Mouse (Mus musculus): ENCODE measurements around the gene Colq. TPM values are rescaled to one million over a fixed set of nuclear protein-coding genes. Genes with fewer than 3 reads are reported as not detected.

Gene Colq
- polyA plus RNA-seq (2014; fragmentation: Nextera tagmentation; extraction: Ambion mirVana), result 0.08 TPM in 1 of 2 replicates, not detected in the other

GRCm38 (mm10) chr14:31591243-31591642 is at the start of gene Colq:
Gene Colq, minus strand, starts transcription at chr14:31591343.
- WGBS, result 90% methylated on average over 3 of the region's 3 CpGs
- no peak within 1 kb of the TSS for H3K4me3 ChIP-seq (ENCODE audit: low read depth, low read length)
- H3K9me3 ChIP-seq (replicated peaks; ENCODE audit: control insufficient read depth, low read length), result no peaks in the 10 kb centered on the region
- H3K27ac ChIP-seq (ENCODE audit: low read depth, low read length), result no peak within 1 kb of the TSS
- H3K36me3 ChIP-seq (ENCODE audit: control insufficient read depth, insufficient read depth, low read length), result no peaks in the 10 kb centered on the region
- no peaks in the 10 kb centered on the region for H3K27me3 ChIP-seq (replicated peaks; ENCODE audit: control insufficient read depth, insufficient read depth, low read length)
- ATAC-seq (no peak), DNase-seq (ENCODE audit: low spot score) (no peak)
- H3K9ac ChIP-seq (ENCODE audit: low read length), result no peak within 1 kb of the TSS
- H3K4me1 ChIP-seq (ENCODE audit: control insufficient read depth, insufficient read depth, low read length), result no peaks in the 10 kb centered on the region
- H3K4me2 ChIP-seq (ENCODE audit: low read length), result no peak within 1 kb of the TSS

DNA sequence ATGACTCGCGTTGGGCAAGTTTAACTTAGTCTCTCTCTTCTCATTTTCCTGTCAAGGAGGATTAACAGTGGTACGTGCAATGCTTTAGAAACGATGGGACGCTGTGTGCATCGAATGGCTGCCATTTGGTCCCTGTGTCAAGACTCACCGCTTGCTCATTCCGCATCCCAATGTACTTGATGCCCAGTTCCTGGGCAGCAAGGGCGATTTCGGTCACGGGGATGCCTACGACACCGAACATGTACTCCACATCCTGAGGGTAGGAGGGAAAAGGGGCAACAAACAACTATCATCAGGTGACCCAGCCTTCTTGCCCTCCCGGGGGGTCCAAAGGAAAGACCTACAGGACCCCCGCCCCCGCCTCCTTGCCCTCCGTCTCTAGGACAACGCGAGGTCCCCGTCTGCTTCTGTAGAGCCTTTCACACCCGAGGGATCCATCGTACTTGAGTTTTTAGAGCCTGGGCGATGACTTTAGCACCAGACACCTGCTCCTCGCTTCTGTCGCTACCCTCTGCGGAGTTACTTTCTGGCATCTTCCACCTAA is 49.3 kb upstream of the Colq start, which contains the start of gene Gm49387:
Gm49387 (minus strand) TSS at position 533 of the 544 bp plus-strand sequence.
- no peaks in the 10 kb centered on the region for H3K27me3 ChIP-seq (replicated peaks; ENCODE audit: control insufficient read depth, insufficient read depth, low read length)
- H3K4me2 ChIP-seq (ENCODE audit: low read length), result peak within 1 kb of the TSS; percentile 90
- H3K27ac ChIP-seq (ENCODE audit: low read depth, low read length), result peak within 1 kb of the TSS; percentile 77
- H3K36me3 ChIP-seq (ENCODE audit: control insufficient read depth, insufficient read depth, low read length), result no peaks in the 10 kb centered on the region
- WGBS, result 3% methylated on average over 26 of the region's 26 CpGs
- H3K9me3 ChIP-seq (replicated peaks; ENCODE audit: control insufficient read depth, low read length), result no peaks in the 10 kb centered on the region
- H3K4me1 ChIP-seq (ENCODE audit: control insufficient read depth, insufficient read depth, low read length), result peaks cover 11% of the 10 kb centered on the region
- H3K9ac ChIP-seq (ENCODE audit: low read length), result peak within 1 kb of the TSS; percentile 66
- peak; percentile 49 for ATAC-seq
- H3K4me3 ChIP-seq (ENCODE audit: low read depth, low read length), result peak within 1 kb of the TSS; percentile 65
- DNase-seq (ENCODE audit: low spot score), result peak; percentile 17

- Histone ChIP-seq H3K36me3 (ENCODE audit: control insufficient read depth, insufficient read depth, low read length) (no peaks in the 10 kb centered on the region), H3K9ac (ENCODE audit: low read length) (no peak overlapping the region), H3K4me2 (ENCODE audit: low read length) (no peak overlapping the region), H3K4me1 (ENCODE audit: control insufficient read depth, insufficient read depth, low read length) (no peaks in the 10 kb centered on the region), H3K4me3 (ENCODE audit: low read depth, low read length) (no peak overlapping the region), H3K9me3 (replicated peaks; ENCODE audit: control insufficient read depth, low read length) (no peaks in the 10 kb centered on the region), H3K27me3 (replicated peaks; ENCODE audit: control insufficient read depth, insufficient read depth, low read length) (no peaks in the 10 kb centered on the region), H3K27ac (ENCODE audit: low read depth, low read length) (no peak overlapping the region)
- DNase-seq (ENCODE audit: low spot score) (peak; percentile 50), ATAC-seq (no peak)
- 32% methylated on average over 7 of the region's 7 CpGs for whole genome bisulfite sequencing
These were observed 39.5 kb upstream of the Colq start for GRCm38 (mm10) chr14:31630677-31631076.

DNA sequence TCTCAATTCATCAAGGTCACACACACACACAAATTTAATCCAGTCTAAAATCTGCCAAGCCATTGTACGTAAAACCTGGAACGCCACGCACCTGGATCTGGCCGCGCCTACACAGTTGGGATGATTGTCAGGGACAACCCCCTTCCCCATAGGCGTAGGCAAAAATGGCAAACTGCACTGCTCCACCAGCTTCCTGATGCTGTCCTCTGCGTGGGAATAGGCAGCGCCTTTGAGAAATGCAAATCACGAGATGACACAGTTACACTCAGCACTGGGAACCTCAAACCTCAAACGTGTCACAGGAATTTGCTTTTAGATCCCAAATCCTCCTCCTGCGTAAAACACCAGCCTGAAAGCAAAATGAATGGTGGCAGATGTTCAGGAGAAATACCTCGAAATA is 31.6 kb upstream of the Colq start:
- H3K27me3 ChIP-seq (replicated peaks; ENCODE audit: control insufficient read depth, insufficient read depth, low read length), result no peaks in the 10 kb centered on the region
- H3K27ac ChIP-seq (ENCODE audit: low read depth, low read length), result no peak overlapping the region
- no peak overlapping the region for H3K9ac ChIP-seq (ENCODE audit: low read length)
- H3K9me3 ChIP-seq (replicated peaks; ENCODE audit: control insufficient read depth, low read length), result no peaks in the 10 kb centered on the region
- no peaks in the 10 kb centered on the region for H3K36me3 ChIP-seq (ENCODE audit: control insufficient read depth, insufficient read depth, low read length)
- no peak overlapping the region for H3K4me3 ChIP-seq (ENCODE audit: low read depth, low read length)
- peaks cover 2% of the 10 kb centered on the region; the same call in 1 of the 2 replicates for H3K4me1 ChIP-seq (ENCODE audit: control insufficient read depth, insufficient read depth, low read length)
- ATAC-seq (no peak), DNase-seq (ENCODE audit: low spot score) (no peak)
- H3K4me2 ChIP-seq (ENCODE audit: low read length), result no peak overlapping the region
- WGBS, result 89% methylated on average over 12 of the region's 12 CpGs

DNA sequence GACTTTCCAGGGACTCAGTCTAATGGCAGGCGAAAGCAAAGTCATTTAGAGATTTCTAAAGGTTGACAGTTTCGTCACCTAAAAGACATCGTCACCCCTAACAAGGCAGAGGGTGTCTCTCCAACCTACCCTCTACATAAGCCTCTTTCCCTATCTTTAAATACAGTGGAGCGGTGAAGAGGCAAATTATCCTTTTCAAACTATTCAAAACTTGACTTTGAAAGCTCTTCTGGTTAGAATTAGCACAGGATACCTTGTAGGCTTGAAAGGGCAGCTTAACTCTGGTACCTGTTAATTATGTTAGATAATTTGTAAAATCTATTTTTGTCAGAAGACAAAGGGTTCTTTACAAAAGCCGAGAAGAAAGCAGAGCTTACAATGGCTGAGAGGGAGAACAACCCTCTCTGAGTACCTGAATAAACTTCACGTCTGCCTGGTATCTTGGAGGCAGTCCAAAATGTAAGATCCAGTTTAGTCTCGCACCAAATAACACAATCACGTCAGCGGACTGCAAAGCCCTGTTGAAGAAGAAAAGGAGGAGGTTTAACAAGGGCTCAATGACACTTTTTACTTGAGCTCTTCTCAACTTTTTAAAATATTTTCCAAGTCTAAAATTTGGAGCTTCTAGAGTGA is 29.6 kb upstream of the Colq start:
- peak; percentile 14 for DNase-seq (ENCODE audit: low spot score)
- no peak overlapping the region for H3K9ac ChIP-seq (ENCODE audit: low read length)
- no peak overlapping the region for H3K27ac ChIP-seq (ENCODE audit: low read depth, low read length)
- no peaks in the 10 kb centered on the region for H3K9me3 ChIP-seq (replicated peaks; ENCODE audit: control insufficient read depth, low read length)
- no peak overlapping the region for H3K4me2 ChIP-seq (ENCODE audit: low read length)
- H3K4me3 ChIP-seq (ENCODE audit: low read depth, low read length), result no peak overlapping the region
- peaks cover 2% of the 10 kb centered on the region; the same call in 1 of the 2 replicates for H3K4me1 ChIP-seq (ENCODE audit: control insufficient read depth, insufficient read depth, low read length)
- H3K36me3 ChIP-seq (ENCODE audit: control insufficient read depth, insufficient read depth, low read length), result no peaks in the 10 kb centered on the region
- H3K27me3 ChIP-seq (replicated peaks; ENCODE audit: control insufficient read depth, insufficient read depth, low read length), result no peaks in the 10 kb centered on the region
- ATAC-seq, result no peak
- WGBS, result 33% methylated on average over 9 of the region's 9 CpGs

GRCm38 (mm10) chr14:31617997-31618396 is 26.9 kb upstream of the Colq start:
- Histone ChIP-seq H3K9me3 (replicated peaks; ENCODE audit: control insufficient read depth, low read length) (no peaks in the 10 kb centered on the region), H3K36me3 (ENCODE audit: control insufficient read depth, insufficient read depth, low read length) (no peaks in the 10 kb centered on the region), H3K27ac (ENCODE audit: low read depth, low read length) (no peak overlapping the region), H3K27me3 (replicated peaks; ENCODE audit: control insufficient read depth, insufficient read depth, low read length) (no peaks in the 10 kb centered on the region), H3K4me1 (ENCODE audit: control insufficient read depth, insufficient read depth, low read length) (peaks cover 2% of the 10 kb centered on the region; the same call in 1 of the 2 replicates), H3K4me2 (ENCODE audit: low read length) (no peak overlapping the region), H3K4me3 (ENCODE audit: low read depth, low read length) (no peak overlapping the region), H3K9ac (ENCODE audit: low read length) (no peak overlapping the region)
- WGBS, result 85% methylated on average over 3 of the region's 3 CpGs
- no peak for ATAC-seq
- DNase-seq (ENCODE audit: low spot score), result no peak

GRCm38 (mm10) chr14:31617204-31617603 is 26.1 kb upstream of the Colq start:
- H3K27ac ChIP-seq (ENCODE audit: low read depth, low read length), result no peak overlapping the region
- no peak for ATAC-seq
- no peak overlapping the region for H3K4me2 ChIP-seq (ENCODE audit: low read length)
- no peak overlapping the region for H3K9ac ChIP-seq (ENCODE audit: low read length)
- DNase-seq (ENCODE audit: low spot score), result no peak
- H3K27me3 ChIP-seq (replicated peaks; ENCODE audit: control insufficient read depth, insufficient read depth, low read length), result no peaks in the 10 kb centered on the region
- no peak overlapping the region for H3K4me3 ChIP-seq (ENCODE audit: low read depth, low read length)
- 89% methylated on average over 9 of the region's 9 CpGs for WGBS
- no peaks in the 10 kb centered on the region for H3K36me3 ChIP-seq (ENCODE audit: control insufficient read depth, insufficient read depth, low read length)
- peaks cover 2% of the 10 kb centered on the region; the same call in 1 of the 2 replicates for H3K4me1 ChIP-seq (ENCODE audit: control insufficient read depth, insufficient read depth, low read length)
- no peaks in the 10 kb centered on the region for H3K9me3 ChIP-seq (replicated peaks; ENCODE audit: control insufficient read depth, low read length)

GRCm38 (mm10) chr14:31613671-31614070 is 22.5 kb upstream of the Colq start:
- no peaks in the 10 kb centered on the region for H3K36me3 ChIP-seq (ENCODE audit: control insufficient read depth, insufficient read depth, low read length)
- no peak for ATAC-seq
- no peaks in the 10 kb centered on the region for H3K9me3 ChIP-seq (replicated peaks; ENCODE audit: control insufficient read depth, low read length)
- DNase-seq (ENCODE audit: low spot score), result no peak
- H3K9ac ChIP-seq (ENCODE audit: low read length), result no peak overlapping the region
- no peak overlapping the region for H3K4me2 ChIP-seq (ENCODE audit: low read length)
- H3K4me1 ChIP-seq (ENCODE audit: control insufficient read depth, insufficient read depth, low read length), result no peaks in the 10 kb centered on the region
- no peaks in the 10 kb centered on the region for H3K27me3 ChIP-seq (replicated peaks; ENCODE audit: control insufficient read depth, insufficient read depth, low read length)
- H3K27ac ChIP-seq (ENCODE audit: low read depth, low read length), result no peak overlapping the region
- no peak overlapping the region for H3K4me3 ChIP-seq (ENCODE audit: low read depth, low read length)
- 86% methylated on average over 5 of the region's 5 CpGs for WGBS

DNA sequence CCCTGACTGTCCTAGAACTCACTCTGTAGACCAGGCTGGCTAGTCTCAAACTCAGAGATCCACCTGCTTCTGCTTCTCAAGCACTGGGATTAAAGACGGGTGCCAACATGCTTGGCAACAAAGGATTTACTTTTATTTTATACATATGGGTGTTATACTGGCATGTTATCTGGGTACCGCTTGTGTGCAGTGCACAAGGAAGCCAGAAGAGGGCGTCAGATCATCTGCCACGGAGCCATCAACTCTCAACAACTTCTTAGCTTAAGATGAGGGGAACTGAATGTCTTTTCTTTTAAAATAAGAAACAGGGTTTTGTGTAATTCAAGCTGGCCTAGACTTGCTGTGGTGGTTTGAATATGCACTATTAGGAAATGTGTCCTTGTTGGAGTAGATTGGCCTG is 20.8 kb upstream of the Colq start:
- ATAC-seq, result no peak
- H3K9me3 ChIP-seq (replicated peaks; ENCODE audit: control insufficient read depth, low read length), result no peaks in the 10 kb centered on the region
- H3K4me1 ChIP-seq (ENCODE audit: control insufficient read depth, insufficient read depth, low read length), result no peaks in the 10 kb centered on the region
- 59% methylated on average over 4 of the region's 4 CpGs for WGBS
- H3K27me3 ChIP-seq (replicated peaks; ENCODE audit: control insufficient read depth, insufficient read depth, low read length), result no peaks in the 10 kb centered on the region
- H3K4me2 ChIP-seq (ENCODE audit: low read length), result no peak overlapping the region
- no peak overlapping the region for H3K4me3 ChIP-seq (ENCODE audit: low read depth, low read length)
- no peak overlapping the region for H3K9ac ChIP-seq (ENCODE audit: low read length)
- H3K27ac ChIP-seq (ENCODE audit: low read depth, low read length), result no peak overlapping the region
- no peaks in the 10 kb centered on the region for H3K36me3 ChIP-seq (ENCODE audit: control insufficient read depth, insufficient read depth, low read length)
- DNase-seq (ENCODE audit: low spot score), result no peak

All from forebrain, embryonic 14.5 days (tissue).